Mouse (Mus musculus) CH12.LX (cell line): Measurements from ENCODE around the gene Arsb. TPM values are rescaled to one million over a fixed set of nuclear protein-coding genes. Genes with fewer than 3 reads are reported as not detected.

ENCODE experiments used
- DNase-seq: peaks from one replicate; pipeline ENCODE4 v3.0.0-alpha.2; 2013; ENCODE audit errors: extremely low read depth
- H3K27ac ChIP-seq: 2 replicates; pipeline ENCODE4 v1.5.1; 2012; ENCODE audit warnings: low read depth, mild to moderate bottlenecking, control low read depth, moderate library complexity; ENCODE audit not compliant: insufficient read depth
- H3K27me3 ChIP-seq: replicated peaks from 2 replicates; pipeline ENCODE3; 2012; ENCODE audit warnings: inconsistent platforms
- H3K36me3 ChIP-seq, 2 experiments: replicated peaks in 1 of 2; 2 replicates each; pipeline versions ENCODE3 to v1.6.1; 2012; ENCODE audit warnings: inconsistent platforms in 1 of 2, low read length in 1 of 2, mild to moderate bottlenecking in 1 of 2, mixed read lengths in 1 of 2, moderate library complexity in 1 of 2; ENCODE audit not compliant: control insufficient read depth in 1 of 2, insufficient read depth in 1 of 2
- H3K4me1 ChIP-seq, 2 experiments: 2 replicates each; pipeline ENCODE4 v1.6.1; 2012; ENCODE audit warnings: inconsistent platforms in 1 of 2, moderate library complexity in 1 of 2; ENCODE audit not compliant: insufficient read depth in 2 of 2, control insufficient read depth in 1 of 2
- H3K4me2 ChIP-seq: 2 replicates; pipeline ENCODE4 v1.6.1; 2012; ENCODE audit warnings: low read depth, mild to moderate bottlenecking, control low read depth; ENCODE audit not compliant: poor library complexity, insufficient read depth, severe bottlenecking
- H3K4me3 ChIP-seq, 3 experiments: fragments of 150-350 bp in 1 of 3; sonication (generic) in 1 of 3; replicated peaks in 1 of 3; 2 replicates each; pipeline versions ENCODE3 to v1.5.1; 2011 to 2012; ENCODE audit warnings: low read depth in 2 of 3, low read length in 2 of 3, mild to moderate bottlenecking in 2 of 3, moderate library complexity in 2 of 3, control low read depth in 1 of 3, improper control_type of control experiment in 1 of 3, inconsistent platforms in 1 of 3, mixed read lengths in 1 of 3; ENCODE audit not compliant: poor library complexity in 1 of 3
- H3K79me2 ChIP-seq: replicated peaks from 2 replicates; pipeline ENCODE4 v1.6.1; 2012; ENCODE audit warnings: mild to moderate bottlenecking, moderate library complexity; ENCODE audit not compliant: control insufficient read depth, poor library complexity, insufficient read depth, severe bottlenecking; ENCODE audit errors: extremely low read depth
- H3K9ac ChIP-seq: 2 replicates; pipeline ENCODE4 v1.6.1; 2012; ENCODE audit warnings: low read depth, mild to moderate bottlenecking, control low read depth, moderate library complexity; ENCODE audit not compliant: insufficient read depth
- H3K9me3 ChIP-seq: replicated peaks from 2 replicates; pipeline ENCODE3; 2012; ENCODE audit warnings: low read length, inconsistent platforms, mixed read lengths
- BHLHE40 ChIP-seq: IDR thresholded peaks from 2 replicates; pipeline ENCODE4 v1.6.1; 2011; ENCODE audit warnings: mild to moderate bottlenecking, low read depth, low read length, improper control_type of control experiment
- CHD1 ChIP-seq: IDR thresholded peaks from 2 replicates; pipeline ENCODE4 v1.6.1; 2012; ENCODE audit warnings: low read depth, low read length, improper control_type of control experiment, inconsistent platforms
- CHD2 ChIP-seq: IDR thresholded peaks from 2 replicates; pipeline ENCODE4 v1.6.1; 2011; ENCODE audit warnings: low read length, improper control_type of control experiment
- CTCF ChIP-seq, 2 experiments: IDR thresholded peaks in 1 of 2; conservative IDR thresholded peaks in 1 of 2; 2 replicates each; pipeline ENCODE4 v1.5.1; 2011 to 2012; ENCODE audit warnings: low read depth in 2 of 2, low read length in 2 of 2, improper control_type of control experiment in 1 of 2, inconsistent platforms in 1 of 2, mild to moderate bottlenecking in 1 of 2, moderate library complexity in 1 of 2
- HCFC1 ChIP-seq: IDR thresholded peaks from 2 replicates; pipeline ENCODE4 v1.6.1; 2012; ENCODE audit warnings: low read depth, mild to moderate bottlenecking, inconsistent platforms, low read length, improper control_type of control experiment
- MAFK ChIP-seq: IDR thresholded peaks from 2 replicates; pipeline ENCODE4 v1.6.1; 2011; ENCODE audit warnings: low read length, improper control_type of control experiment; ENCODE audit not compliant: insufficient replicate concordance
- MEF2A ChIP-seq: IDR thresholded peaks from 2 replicates; pipeline ENCODE4 v1.6.1; 2014; ENCODE audit warnings: low read depth, mild to moderate bottlenecking, inconsistent platforms, low read length, improper control_type of control experiment, borderline replicate concordance
- MYC ChIP-seq: IDR thresholded peaks from 2 replicates; pipeline ENCODE4 v1.6.1; 2011; ENCODE audit warnings: low read depth, mild to moderate bottlenecking, improper control_type of control experiment, low read length
- NELFE ChIP-seq: IDR thresholded peaks from 2 replicates; pipeline ENCODE4 v1.6.1; 2011; ENCODE audit warnings: low read depth, low read length, improper control_type of control experiment
- NRF1 ChIP-seq: IDR thresholded peaks from 2 replicates; pipeline ENCODE4 v1.6.1; 2014; ENCODE audit warnings: low read depth, mild to moderate bottlenecking, inconsistent platforms, low read length, improper control_type of control experiment, moderate library complexity
- PAX5 ChIP-seq: IDR thresholded peaks from 2 replicates; pipeline ENCODE4 v1.6.1; 2012; ENCODE audit warnings: low read length, inconsistent platforms, mixed read lengths
- POLR2A ChIP-seq: IDR thresholded peaks from 2 replicates; pipeline ENCODE4 v1.6.1; 2011; ENCODE audit warnings: low read depth, mild to moderate bottlenecking, improper control_type of control experiment, low read length
- RAD21 ChIP-seq: IDR thresholded peaks from 2 replicates; pipeline ENCODE4 v1.6.1; 2011; ENCODE audit warnings: low read depth, mild to moderate bottlenecking, low read length, improper control_type of control experiment, moderate library complexity
- RCOR1 ChIP-seq: conservative IDR thresholded peaks from 2 replicates; pipeline ENCODE4 v1.6.1; 2012; ENCODE audit warnings: low read depth, mild to moderate bottlenecking, inconsistent platforms, low read length, improper control_type of control experiment
- SMC3 ChIP-seq: IDR thresholded peaks from 2 replicates; pipeline ENCODE4 v1.6.1; 2011; ENCODE audit warnings: low read depth, low read length, improper control_type of control experiment
- TBP ChIP-seq: conservative IDR thresholded peaks from 2 replicates; pipeline ENCODE4 v1.6.1; 2011; ENCODE audit warnings: low read depth, low read length, improper control_type of control experiment
- UBTF ChIP-seq: IDR thresholded peaks from 2 replicates; pipeline ENCODE4 v1.6.1; 2012; ENCODE audit warnings: low read depth, mild to moderate bottlenecking, inconsistent platforms, low read length, improper control_type of control experiment, moderate library complexity
- USF1 ChIP-seq: IDR thresholded peaks from 2 replicates; pipeline ENCODE4 v1.6.1; 2014; ENCODE audit warnings: low read depth, mild to moderate bottlenecking, inconsistent platforms, low read length, improper control_type of control experiment
- ZMIZ1 ChIP-seq: IDR thresholded peaks from 2 replicates; pipeline ENCODE4 v1.6.1; 2012; ENCODE audit warnings: low read depth, mild to moderate bottlenecking, inconsistent platforms, low read length, improper control_type of control experiment
- ZNF384 ChIP-seq: IDR thresholded peaks from 2 replicates; pipeline ENCODE4 v1.6.1; 2012; ENCODE audit warnings: low read depth, low read length, improper control_type of control experiment, inconsistent platforms
- dilution Hi-C: fragments of 300-500 bp; cut with MboI; formaldehyde crosslinking; loops from 2 replicates; pipeline ENCODE4 v1.14.3; 2020; ENCODE audit warnings: low sequenced_read_pairs; ENCODE audit not compliant: extremely low pct_unique_long_range_greater_than_20kb, extremely low pct_ligation_motif_present
- in situ Hi-C: fragments of 300-500 bp; cut with MboI; formaldehyde crosslinking; loops from 3 replicates; pipeline ENCODE4 v1.14.3; 2019; ENCODE audit warnings: low sequenced_read_pairs, low pct_ligation_motif_present, low pct_unique_long_range_greater_than_20kb, mixed read lengths
- polyA plus RNA-seq: library from polyadenylated mRNA; unstranded; fragments of >175 nt; gene quantifications from 2 replicates; pipeline ENCODE4 v1.2.1, GENCODE M21; 2012; ENCODE audit warnings: low read depth; ENCODE audit not compliant: insufficient read length
- total RNA-seq, 2 experiments: library from RNA; depleted of rRNA; stranded (reverse); fragments of 300-350 nt in 1 of 2; fragments of >200 nt in 1 of 2; gene quantifications; 2 replicates each; pipeline ENCODE4 v1.2.3; 2012 to 2014

Arsb gene
- total RNA-seq (2012; rRNA removed): 1.0 TPM in 2 replicates
- total RNA-seq (2014; rRNA removed): 1.5 and 2.0 TPM in 2 replicates
- polyA plus RNA-seq: 7.8 and 9.8 TPM in 2 replicates

- dilution Hi-C loops: no loop called here
- in situ Hi-C loops: no loop called here
- DNase-seq: peak; percentile 60
- Histone ChIP-seq H3K9ac (peak within 1 kb of the TSS; percentile 56), H3K4me2 (peak within 1 kb of the TSS; percentile 26), H3K36me3 (no peaks in the 10 kb centered on the region), H3K9me3 (no peaks in the 10 kb centered on the region), H3K27me3 (no peaks in the 10 kb centered on the region), H3K79me2 (no peaks in the 10 kb centered on the region), H3K4me1 (no peaks in the 10 kb centered on the region), H3K27ac (peak within 1 kb of the TSS; percentile 3; the same call in 1 of the 2 replicates), H3K4me3 (peak within 1 kb of the TSS; percentile 43 to 57 (median 53))
- TF ChIP-seq MEF2A (no peak), UBTF (peak; percentile 73), NELFE (no peak), CTCF (conservative IDR thresholded peaks at IDR 0.05 in 1 of 2, IDR thresholded peaks at IDR 0.05 in 1 of 2; ENCODE audit: low read depth in 2 of 2, low read length in 2 of 2) (0 out of 4 replicates have a peak, but pooled peaks of 1 of the 2 experiments have one; percentile 15), SMC3 (no peak), RCOR1 (no peak), MYC (no peak), RAD21 (no peak), NRF1 (peak; percentile 87), ZMIZ1 (no peak), POLR2A (peak; percentile 61; the same call in 1 of the 2 replicates), USF1 (no peak), CHD1 (no peak)
Measured at GRCm38 (mm10) chr13:93771588-93772278, at the start of gene Arsb. Gene Arsb (plus strand): TSS chr13:93771630.

GRCm38 (mm10) chr13:93721916-93722315 lies 49.5 kb upstream of the Arsb start:
- H3K9ac ChIP-seq: no peak overlapping the region
- H3K4me1 ChIP-seq: peaks cover 5 to 19% of the 10 kb centered on the region in 2 experiments
- dilution Hi-C loops: no loop called here
- TF ChIP-seq PAX5 (no peak), MAFK (no peak), ZMIZ1 (no peak), UBTF (no peak), CTCF (conservative IDR thresholded peaks at IDR 0.05 in 1 of 2, IDR thresholded peaks at IDR 0.05 in 1 of 2; ENCODE audit: low read depth in 2 of 2, low read length in 2 of 2) (no peak), BHLHE40 (no peak), HCFC1 (no peak), SMC3 (no peak), CHD2 (no peak), CHD1 (no peak), TBP (no peak), RCOR1 (no peak), ZNF384 (no peak), NRF1 (no peak)
- H3K9me3 ChIP-seq: no peaks in the 10 kb centered on the region
- H3K27me3 ChIP-seq: no peaks in the 10 kb centered on the region
- in situ Hi-C loops: loop anchor here (25.0 kb wide), 3 partner anchors 385 to 960 kb away; no protein-coding TSS in a partner anchor
- DNase-seq: no peak
- H3K27ac ChIP-seq: no peak overlapping the region
- H3K4me3 ChIP-seq: no peak overlapping the region
- H3K4me2 ChIP-seq: no peak overlapping the region
- H3K36me3 ChIP-seq: no peaks in the 10 kb centered on the region
- no peaks in the 10 kb centered on the region for H3K79me2 ChIP-seq
